Comparison of ENCODE assay signal across 20 mouse cellular contexts in the genomic region with DNA sequence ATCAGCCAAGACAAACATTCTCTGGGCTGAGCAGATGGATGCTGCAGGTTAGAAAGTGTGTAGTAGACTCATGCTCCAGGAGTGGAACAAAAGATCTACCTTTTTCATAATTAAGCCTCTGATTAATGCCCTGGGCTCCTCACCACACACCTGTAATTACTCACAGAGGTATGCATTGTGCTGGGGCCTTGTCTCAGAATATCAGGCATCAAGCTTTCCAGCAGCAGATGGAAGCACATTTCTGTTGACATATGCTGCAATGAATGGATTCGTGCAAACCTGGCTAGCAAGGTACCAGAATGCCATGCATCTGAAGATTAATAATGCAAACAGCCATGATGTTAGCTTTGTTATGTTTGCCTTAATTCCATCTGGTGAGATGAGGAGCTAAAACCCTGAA.
DNase-seq lines count a peak whose midpoint lies in the region; ATAC-seq and TF ChIP-seq lines count a peak whose summit lies in the region.
"Had no signal": no experiment of that assay in that cellular context is flagged by ENCODE, and none has a peak within 500 bp of the region (broad histone marks: within the 10 kb centered on the region; RNA-seq: fewer than 3 reads in every experiment).

No protein-coding gene starts in this region.

- H3K27ac ChIP-seq in embryonic facial prominence, embryonic 14.5 days (replicated peaks; ENCODE audit: low read depth, low read length): no peak overlapping the region
- no peak overlapping the region; the same call in 1 of the 2 replicates for H3K27ac ChIP-seq in embryonic facial prominence, embryonic 10.5 days (replicated peaks)
- 0 out of 2 replicates have a peak overlapping the region, but pooled peaks have one; percentile 46 for H3K27ac ChIP-seq in layer of hippocampus, adult 2 months
- H3K27ac ChIP-seq in stomach, embryonic 15.5 days: no peak overlapping the region
- H3K27ac ChIP-seq: heart, adult 2 months; heart, embryonic 15.5 days; limb, embryonic 12.5 days; liver, embryonic 12.5 days had no signal

- TF ChIP-seq CTCF in layer of hippocampus, adult 2 months (conservative IDR thresholded peaks at IDR 0.05): no peak

- H3K9me3 ChIP-seq in embryonic facial prominence, embryonic 14.5 days (ENCODE audit: control insufficient read depth, low read length): no peaks in the 10 kb centered on the region
- H3K9me3 ChIP-seq in embryonic facial prominence, embryonic 10.5 days: no peaks in the 10 kb centered on the region
- H3K9me3 ChIP-seq in stomach, embryonic 15.5 days: no peaks in the 10 kb centered on the region
- H3K9me3 ChIP-seq: heart, embryonic 15.5 days; limb, embryonic 12.5 days; liver, embryonic 12.5 days had no signal

- H3K9ac ChIP-seq in embryonic facial prominence, embryonic 14.5 days (ENCODE audit: low read depth, low read length): no peak overlapping the region
- no peak overlapping the region for H3K9ac ChIP-seq in stomach, embryonic 15.5 days
- H3K9ac ChIP-seq: heart, embryonic 15.5 days; limb, embryonic 12.5 days; liver, embryonic 12.5 days; lung, embryonic 14.5 days had no signal

- peak; percentile 80 for ATAC-seq in embryonic facial prominence, embryonic 14.5 days (ENCODE audit: low read depth)
- ATAC-seq in stomach, embryonic 15.5 days (ENCODE audit: insufficient read depth, low FRiP score, low read depth): peak; percentile 78
- ATAC-seq in megakaryocyte progenitor cell, adult 5-6 weeks (replicated peaks; ENCODE audit: poor library complexity): no peak
- no peak for ATAC-seq in granulocyte monocyte progenitor cell, adult 5-6 weeks (replicated peaks; ENCODE audit: poor library complexity, severe bottlenecking)
- ATAC-seq: liver, embryonic 12.5 days had no signal

- peaks cover 9% of the 10 kb centered on the region for H3K4me1 ChIP-seq in embryonic facial prominence, embryonic 14.5 days (ENCODE audit: control insufficient read depth, insufficient read depth, low read length)
- H3K4me1 ChIP-seq in embryonic facial prominence, embryonic 10.5 days: peaks cover 37% of the 10 kb centered on the region
- H3K4me1 ChIP-seq in stomach, embryonic 15.5 days: peaks cover 4% of the 10 kb centered on the region
- H3K4me1 ChIP-seq: liver, embryonic 12.5 days had no signal

- DNase-seq in embryonic facial prominence, embryonic 14.5 days (ENCODE audit: low spot score): peak; percentile 53
- DNase-seq in embryonic facial prominence, embryonic 10.5 days (ENCODE audit: low spot score): no peak
- DNase-seq in layer of hippocampus, adult 2 months (ENCODE audit: low spot score in 2 of 2): no peak
- DNase-seq in layer of hippocampus, adult 9-11 months: no peak
- peak; percentile 62 for DNase-seq in cerebellum, adult 9-10 months
- DNase-seq: adrenal gland, postnatal 25 days; gastrocnemius, postnatal 10 days; heart, adult 2 months; heart, postnatal 4 days; kidney, postnatal 36 days; lung, embryonic 14.5 days; lung, postnatal 36 days had no signal

- H3K27me3 ChIP-seq in embryonic facial prominence, embryonic 14.5 days (replicated peaks; ENCODE audit: control insufficient read depth, insufficient read depth, low read length): no peaks in the 10 kb centered on the region
- H3K27me3 ChIP-seq in embryonic facial prominence, embryonic 10.5 days (replicated peaks; ENCODE audit: low read depth, poor library complexity, severe bottlenecking): no peaks in the 10 kb centered on the region
- no peaks in the 10 kb centered on the region for H3K27me3 ChIP-seq in stomach, embryonic 15.5 days (replicated peaks)
- H3K27me3 ChIP-seq: CH12.LX; heart, embryonic 15.5 days; limb, embryonic 12.5 days; liver, embryonic 12.5 days had no signal

- no peak overlapping the region for H3K4me2 ChIP-seq in embryonic facial prominence, embryonic 14.5 days (ENCODE audit: low read depth, low read length)
- no peak overlapping the region for H3K4me2 ChIP-seq in stomach, embryonic 15.5 days
- H3K4me2 ChIP-seq: heart, embryonic 15.5 days; limb, embryonic 12.5 days; liver, embryonic 12.5 days; lung, embryonic 14.5 days had no signal

- H3K36me3 ChIP-seq in embryonic facial prominence, embryonic 14.5 days (ENCODE audit: control insufficient read depth, insufficient read depth, low read length): no peaks in the 10 kb centered on the region
- no peaks in the 10 kb centered on the region for H3K36me3 ChIP-seq in embryonic facial prominence, embryonic 10.5 days (replicated peaks)
- no peaks in the 10 kb centered on the region for H3K36me3 ChIP-seq in stomach, embryonic 15.5 days
- H3K36me3 ChIP-seq: heart, embryonic 15.5 days; limb, embryonic 12.5 days had no signal

- no peak overlapping the region for H3K4me3 ChIP-seq in embryonic facial prominence, embryonic 14.5 days (ENCODE audit: low read depth, low read length)
- H3K4me3 ChIP-seq in embryonic facial prominence, embryonic 10.5 days: no peak overlapping the region
- no peak overlapping the region for H3K4me3 ChIP-seq in layer of hippocampus, adult 2 months
- no peak overlapping the region for H3K4me3 ChIP-seq in stomach, embryonic 15.5 days (replicated peaks)
- H3K4me3 ChIP-seq: erythroblast, embryonic 14.5 days; heart, adult 2 months; heart, embryonic 15.5 days; limb, embryonic 12.5 days; liver, embryonic 12.5 days had no signal

- 66% methylated on average over 1 of the region's 1 CpGs for WGBS in embryonic facial prominence, embryonic 14.5 days
- 80% methylated on average over 1 of the region's 1 CpGs for WGBS in embryonic facial prominence, embryonic 10.5 days
- WGBS in stomach, embryonic 15.5 days: 62% methylated on average over 1 of the region's 1 CpGs

Comparison
In these comparisons a context has a peak if more than half of its experiments do, and no peak if none do; other contexts are left out.
1. DNase-seq: peak in embryonic facial prominence, embryonic 14.5 days (single experiment) and cerebellum, adult 9-10 months (single experiment); none in embryonic facial prominence, embryonic 10.5 days (single experiment), layer of hippocampus, adult 2 months (0 of 2) and layer of hippocampus, adult 9-11 months (single experiment).
2. ATAC-seq: peak in embryonic facial prominence, embryonic 14.5 days (single experiment) and stomach, embryonic 15.5 days (single experiment); none in megakaryocyte progenitor cell, adult 5-6 weeks (single experiment) and granulocyte monocyte progenitor cell, adult 5-6 weeks (single experiment).